Mouse (Mus musculus) MEL (cell line): ENCODE results near the gene Map2k1.
"Not testable (repeated sequence)": the region's sequence is repeated elsewhere in the genome, so short reads cannot be mapped to it uniquely, and the experiment has no call there.

Experiments used
- CHD2 ChIP-seq: IDR thresholded peaks from 2 replicates; pipeline ENCODE4 v1.6.1; 2011; ENCODE audit warnings: low read length, improper control_type of control experiment
- CTCF ChIP-seq, 3 experiments: IDR thresholded peaks in 2 of 3; conservative IDR thresholded peaks in 1 of 3; 2 replicates each; pipeline ENCODE4 v1.5.1; 2011 to 2012; ENCODE audit warnings: low read length in 3 of 3, low read depth in 2 of 3, mild to moderate bottlenecking in 2 of 3, improper control_type of control experiment in 1 of 3, inconsistent platforms in 1 of 3, mixed read lengths in 1 of 3, moderate library complexity in 1 of 3; ENCODE audit not compliant: control insufficient read depth in 1 of 3, insufficient read depth in 1 of 3, poor library complexity in 1 of 3, severe bottlenecking in 1 of 3
- E2F4 ChIP-seq: IDR thresholded peaks from 2 replicates; pipeline ENCODE4 v1.6.1; 2011; ENCODE audit warnings: low read depth, low read length, improper control_type of control experiment, borderline replicate concordance
- EP300 ChIP-seq, 2 experiments: IDR thresholded peaks; 2 replicates each; pipeline ENCODE4 v1.6.1; 2011; ENCODE audit warnings: improper control_type of control experiment in 2 of 2, low read length in 2 of 2, low read depth in 1 of 2, mild to moderate bottlenecking in 1 of 2
- GATA1 ChIP-seq: IDR thresholded peaks from 2 replicates; pipeline ENCODE4 v1.6.1; 2011; ENCODE audit warnings: low read depth, low read length, improper control_type of control experiment
- HCFC1 ChIP-seq: IDR thresholded peaks from 2 replicates; pipeline ENCODE4 v1.6.1; 2012; ENCODE audit warnings: low read depth, mild to moderate bottlenecking, inconsistent platforms, low read length, improper control_type of control experiment, moderate library complexity
- MAX ChIP-seq: IDR thresholded peaks from 2 replicates; pipeline ENCODE4 v1.6.1; 2011; ENCODE audit warnings: low read length, improper control_type of control experiment
- MEF2A ChIP-seq: IDR thresholded peaks from 2 replicates; pipeline ENCODE4 v1.6.1; 2014; ENCODE audit warnings: low read depth, mild to moderate bottlenecking, inconsistent platforms, low read length, improper control_type of control experiment; ENCODE audit not compliant: poor library complexity, insufficient replicate concordance, severe bottlenecking; ENCODE audit errors: extremely low read depth
- MYC ChIP-seq: IDR thresholded peaks from 2 replicates; pipeline ENCODE4 v1.6.1; 2011; ENCODE audit warnings: low read depth, mild to moderate bottlenecking, low read length, improper control_type of control experiment, moderate library complexity
- POLR2A ChIP-seq, 2 experiments: IDR thresholded peaks; 2 replicates each; pipeline ENCODE4 v1.6.1; 2011 to 2012; ENCODE audit warnings: low read length in 2 of 2, mild to moderate bottlenecking in 2 of 2, control low read depth in 1 of 2, improper control_type of control experiment in 1 of 2, low read depth in 1 of 2, moderate library complexity in 1 of 2; ENCODE audit not compliant: control insufficient read depth in 1 of 2, insufficient read depth in 1 of 2, poor library complexity in 1 of 2
- POLR2AphosphoS2 ChIP-seq: IDR thresholded peaks from 2 replicates; pipeline ENCODE4 v1.6.1; 2011; ENCODE audit warnings: low read length, improper control_type of control experiment
- USF1 ChIP-seq: IDR thresholded peaks from 2 replicates; pipeline ENCODE4 v1.6.1; 2014; ENCODE audit warnings: low read depth, mild to moderate bottlenecking, inconsistent platforms, low read length, improper control_type of control experiment, moderate library complexity
- ZKSCAN1 ChIP-seq: IDR thresholded peaks from 2 replicates; pipeline ENCODE4 v1.6.1; 2012; ENCODE audit warnings: low read depth, mild to moderate bottlenecking, inconsistent platforms, low read length, improper control_type of control experiment, moderate library complexity
- ZNF384 ChIP-seq: IDR thresholded peaks from 2 replicates; pipeline ENCODE4 v1.6.1; 2012; ENCODE audit warnings: low read depth, mild to moderate bottlenecking, inconsistent platforms, low read length, improper control_type of control experiment

- not testable (repeated sequence) for TF ChIP-seq ZKSCAN1; EP300 (IDR thresholded peaks at IDR 0.05; ENCODE audit: low read depth in 1 of 2, low read length in 2 of 2); E2F4; CTCF (IDR thresholded peaks at IDR 0.05 in 2 of 3, conservative IDR thresholded peaks at IDR 0.05 in 1 of 3; ENCODE audit: control insufficient read depth in 1 of 3, insufficient read depth in 1 of 3, low read depth in 2 of 3, low read length in 3 of 3, poor library complexity in 1 of 3, severe bottlenecking in 1 of 3); MEF2A; MYC; POLR2A (IDR thresholded peaks at IDR 0.05; ENCODE audit: control insufficient read depth in 1 of 2, insufficient read depth in 1 of 2, low read depth in 1 of 2, low read length in 2 of 2, poor library complexity in 1 of 2); HCFC1; GATA1; CHD2; POLR2AphosphoS2; MAX; USF1
- 0 out of 2 replicates have a peak, but pooled peaks have one; percentile 51 for TF ChIP-seq ZNF384
These were observed 83.5 kb downstream of the Map2k1 start for GRCm38 (mm10) chr9:64169967-64170366.
